Mouse (Mus musculus): ENCODE data around the gene Hacd2.

The Hacd2 gene

DNA sequence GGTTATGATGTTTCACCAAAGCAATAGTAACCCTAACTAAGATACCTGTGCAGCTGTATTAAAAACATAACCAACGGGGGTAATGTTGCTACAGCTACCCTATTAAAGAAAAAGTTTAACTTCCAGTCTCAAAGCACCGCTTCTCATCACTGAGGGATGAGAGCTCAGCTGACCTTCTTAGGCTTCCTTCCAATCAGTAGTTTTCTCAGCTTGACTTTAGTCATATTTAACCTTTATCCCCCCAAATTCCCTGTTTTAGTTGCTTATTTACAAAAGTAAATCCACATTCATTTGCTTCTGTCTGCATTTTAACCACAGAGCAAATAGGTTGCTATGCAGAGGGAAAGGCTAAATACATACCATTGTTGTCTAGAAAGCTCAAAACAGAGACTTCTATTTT lies 17.5 kb upstream of the Hacd2 start:
- intact Hi-C loops (cut with DNase I) = no loop called here

DNA sequence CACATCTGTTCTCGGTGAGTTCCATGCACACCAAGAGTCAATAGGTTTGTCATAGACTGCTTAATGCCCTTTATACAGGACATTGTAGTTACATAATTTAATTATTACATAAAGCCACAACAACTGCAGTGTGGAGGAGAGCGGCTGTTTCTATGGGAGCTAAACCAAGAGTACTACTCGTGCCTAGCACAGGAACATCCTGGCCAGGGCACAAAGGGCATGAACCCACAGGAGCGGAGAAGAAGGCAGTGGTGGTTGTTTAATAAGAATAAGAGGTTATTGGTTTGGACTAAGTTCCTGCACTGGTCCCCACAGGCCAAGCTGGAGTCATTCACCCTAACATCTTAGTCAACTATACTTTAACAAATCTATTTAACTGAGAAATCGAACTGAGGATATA lies 16.0 kb upstream of the Hacd2 start:
- intact Hi-C loops (cut with DNase I) = no loop called here

DNA sequence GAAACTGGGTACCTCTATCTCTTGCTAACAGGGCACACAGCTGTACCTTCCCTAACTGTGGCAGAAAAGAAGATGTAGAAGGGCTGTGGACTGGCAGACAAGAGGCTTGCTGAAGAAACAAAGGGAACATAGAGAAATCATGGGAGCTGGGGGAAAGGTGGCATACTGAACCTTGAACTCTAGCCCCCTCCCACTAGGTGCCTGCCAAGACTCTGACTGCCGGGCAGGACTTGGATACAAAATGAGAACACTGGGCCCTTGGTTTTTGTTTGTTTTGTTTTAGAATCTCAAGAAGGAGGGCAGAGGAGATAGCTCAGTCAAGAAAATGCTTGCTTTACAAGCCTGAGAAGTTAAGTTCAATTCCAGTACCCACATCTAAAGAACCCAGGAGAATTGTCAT lies 14.9 kb upstream of the Hacd2 start:
- intact Hi-C loops (cut with DNase I) = no loop called here

DNA sequence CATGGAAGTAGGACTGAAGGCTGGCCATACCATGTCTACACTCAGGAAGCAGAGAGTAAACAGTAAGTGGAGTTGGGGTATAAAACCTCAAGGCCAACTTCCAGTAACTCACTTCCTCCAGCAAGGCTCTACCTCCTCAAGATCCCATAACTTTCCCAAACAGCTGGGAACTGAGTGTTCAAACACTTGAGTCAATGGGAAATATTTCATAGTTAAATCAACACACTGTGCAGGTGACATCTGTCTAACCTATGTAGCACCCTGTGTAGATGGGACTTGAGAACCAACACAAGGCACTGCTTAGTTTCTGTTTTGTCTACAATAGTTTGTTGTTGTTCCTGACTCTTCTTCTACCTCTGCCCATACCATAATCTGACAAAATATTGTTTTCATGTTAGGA lies 13.8 kb upstream of the Hacd2 start:
- intact Hi-C loops (cut with DNase I) = no loop called here

DNA sequence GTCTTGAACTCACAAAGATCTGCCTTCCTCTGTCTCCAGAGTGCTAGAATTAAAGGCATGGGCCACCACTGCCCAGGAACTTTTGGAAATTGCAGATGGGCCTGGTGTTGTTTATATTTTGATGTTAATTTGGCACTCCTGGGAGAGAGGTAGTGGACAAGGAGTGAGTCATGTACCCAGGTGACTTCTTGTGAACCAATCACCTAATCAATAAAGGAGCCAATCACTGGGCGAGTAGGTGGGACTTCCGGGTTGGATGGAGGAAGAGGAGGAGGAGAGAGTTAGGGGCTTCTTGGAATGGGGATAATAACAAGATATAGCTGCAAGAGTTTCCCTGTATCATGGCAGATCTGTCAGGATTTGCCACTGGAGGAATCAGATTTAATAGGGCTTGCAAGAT lies 8.7 kb upstream of the Hacd2 start:
- intact Hi-C loops (cut with DNase I) = no loop called here

DNA sequence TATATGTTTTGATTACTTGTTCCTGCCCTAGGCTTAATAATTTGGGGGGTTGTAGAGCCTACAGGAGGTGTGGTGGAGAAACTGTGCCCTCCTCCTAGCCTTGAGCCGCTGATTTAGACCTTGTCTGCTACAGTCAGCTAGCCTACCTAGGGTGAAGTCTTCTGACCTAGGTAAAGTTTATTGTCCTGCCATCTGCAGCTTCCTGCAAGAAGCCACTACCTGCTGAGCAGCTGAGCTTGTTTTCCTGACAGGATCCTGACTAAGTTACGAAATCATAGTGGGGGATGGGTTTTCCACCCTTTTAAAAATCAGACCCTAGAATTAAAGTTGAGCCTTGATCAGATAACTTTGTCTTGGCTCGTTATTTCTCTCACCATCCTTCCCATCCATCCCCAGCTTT lies 5.7 kb upstream of the Hacd2 start:
- intact Hi-C loops (cut with DNase I) = no loop called here

DNA sequence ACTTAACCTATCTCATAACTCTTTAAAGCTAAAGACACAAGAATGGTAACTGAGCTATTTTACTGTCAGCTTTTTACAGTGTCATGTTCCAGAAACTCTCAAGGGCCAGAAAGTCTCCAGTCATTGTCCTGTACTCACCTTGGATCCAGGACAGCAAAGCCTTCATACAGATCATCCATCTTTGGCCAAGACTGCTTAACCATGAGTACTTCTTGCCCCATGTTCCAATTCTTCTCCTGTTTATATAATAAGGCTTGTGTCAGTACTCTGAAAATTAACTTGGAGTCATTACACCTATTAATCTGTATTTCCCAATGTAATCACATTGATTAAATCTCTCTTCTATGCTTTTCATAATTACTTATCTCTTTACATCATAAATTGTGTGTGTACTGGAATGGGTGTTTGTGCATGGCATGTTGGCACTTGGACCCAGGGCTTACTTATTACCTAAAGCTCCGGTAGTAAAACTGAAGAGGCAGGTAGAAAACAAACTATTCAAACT lies 3.7 kb upstream of the Hacd2 start:
- intact Hi-C loops (cut with DNase I) = no loop called here

DNA sequence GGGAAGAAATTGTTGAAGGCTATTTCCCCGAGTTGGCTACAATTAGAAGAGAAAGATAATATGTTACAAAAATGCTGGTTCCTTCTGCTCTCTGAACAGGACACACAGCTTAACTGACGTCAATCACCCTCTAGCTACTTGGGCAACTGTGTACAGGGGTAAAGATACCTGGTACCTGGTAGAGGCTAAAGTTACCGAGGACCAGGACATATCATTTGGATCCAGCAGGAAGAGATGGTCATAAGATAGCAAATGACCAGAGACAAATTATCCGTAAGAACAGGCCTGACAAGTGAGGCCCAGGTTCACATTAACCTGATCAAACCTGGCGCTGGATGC lies 356 bp upstream of the Hacd2 start:
- intact Hi-C loops (cut with DNase I) = no loop called here

DNA sequence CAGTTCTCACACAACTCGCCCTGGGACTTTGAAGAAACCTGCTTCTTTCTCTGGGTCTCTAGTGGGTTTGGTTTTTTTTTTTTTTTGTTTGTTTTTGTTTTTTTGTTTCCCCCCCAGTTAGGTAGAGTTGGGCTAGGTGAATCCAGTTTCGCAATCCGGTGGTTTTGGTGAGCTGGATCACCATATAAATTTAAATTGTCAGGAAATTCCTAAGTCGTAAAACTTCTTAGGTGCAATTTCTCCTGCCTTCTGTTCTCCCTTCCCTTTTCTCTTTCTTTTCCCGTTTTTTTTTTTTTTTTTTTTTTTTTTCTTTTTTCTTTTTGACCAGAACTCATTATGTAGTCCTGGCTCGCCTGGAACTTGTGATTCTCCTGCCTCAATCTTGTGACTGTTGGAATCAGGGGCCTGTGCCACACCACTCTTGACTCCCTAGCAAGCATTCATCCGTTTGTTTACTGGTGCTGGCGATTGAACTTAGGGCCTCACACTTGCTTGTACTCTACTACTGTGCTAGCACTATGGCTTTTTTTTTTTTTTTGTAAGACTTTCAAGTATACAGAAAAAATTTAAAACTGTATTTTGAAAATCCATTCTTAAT lies 1.0 kb downstream of the Hacd2 start:
- intact Hi-C loops (cut with DNase I) = no loop called here

DNA sequence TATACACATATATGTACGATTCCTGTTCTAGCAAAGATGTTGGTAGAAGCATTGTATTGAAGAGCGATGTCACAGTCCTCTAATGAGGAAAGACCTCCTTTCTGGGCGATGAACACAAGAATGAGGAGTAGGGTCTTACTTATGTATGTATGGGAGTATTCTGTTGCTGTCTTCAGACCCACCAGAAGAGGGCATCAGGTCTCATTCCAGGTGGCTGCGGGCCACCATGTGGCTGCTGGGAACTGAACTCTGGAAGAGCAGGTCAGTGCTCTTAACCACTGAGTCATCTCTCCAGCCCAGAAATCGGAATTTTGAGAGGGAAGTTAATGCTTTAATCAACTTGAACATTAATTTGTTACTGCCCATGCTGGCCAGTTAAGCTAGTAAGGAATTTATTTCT lies 2.1 kb downstream of the Hacd2 start:
- intact Hi-C loops (cut with DNase I) = no loop called here

DNA sequence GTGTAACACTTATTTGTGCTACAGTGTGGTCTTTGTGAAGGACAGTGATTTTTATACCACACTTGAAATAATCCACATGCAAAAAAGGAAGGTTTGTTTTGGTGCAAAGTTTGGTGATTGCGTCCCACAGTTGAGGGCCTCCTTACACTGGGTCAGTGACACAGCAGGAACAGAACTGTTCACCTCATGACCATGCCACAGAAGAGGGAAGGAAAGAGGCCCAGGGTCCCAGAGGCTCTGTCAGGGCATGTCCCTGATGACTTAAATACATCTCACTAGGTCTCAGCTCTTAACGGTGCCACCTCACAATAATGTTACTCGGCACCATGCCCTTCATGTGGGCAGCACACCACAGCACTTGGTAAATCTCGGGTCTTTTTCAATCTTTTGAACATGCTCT lies 3.1 kb downstream of the Hacd2 start:
- intact Hi-C loops (cut with DNase I) = no loop called here

DNA sequence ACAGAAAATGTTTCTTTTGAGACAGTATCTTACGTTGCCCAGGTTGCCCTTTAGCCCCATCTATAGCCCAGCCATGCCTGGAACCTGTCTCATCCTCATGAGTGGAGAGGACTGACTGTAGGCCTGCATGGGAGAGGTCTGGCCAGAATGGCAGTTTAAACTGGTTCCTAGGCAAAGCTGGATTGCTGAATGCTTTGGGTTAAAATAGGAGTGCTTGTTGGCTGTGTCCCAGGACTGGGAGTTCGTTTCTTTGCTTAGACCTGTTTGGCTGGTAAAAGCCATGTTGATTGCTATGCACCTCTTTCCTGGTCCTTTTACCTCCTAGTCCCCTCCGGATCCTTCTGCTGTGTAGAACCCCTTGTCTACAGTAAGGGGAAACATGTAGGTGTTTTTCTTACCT lies 11.0 kb downstream of the Hacd2 start:
- intact Hi-C loops (cut with DNase I) = no loop called here

DNA sequence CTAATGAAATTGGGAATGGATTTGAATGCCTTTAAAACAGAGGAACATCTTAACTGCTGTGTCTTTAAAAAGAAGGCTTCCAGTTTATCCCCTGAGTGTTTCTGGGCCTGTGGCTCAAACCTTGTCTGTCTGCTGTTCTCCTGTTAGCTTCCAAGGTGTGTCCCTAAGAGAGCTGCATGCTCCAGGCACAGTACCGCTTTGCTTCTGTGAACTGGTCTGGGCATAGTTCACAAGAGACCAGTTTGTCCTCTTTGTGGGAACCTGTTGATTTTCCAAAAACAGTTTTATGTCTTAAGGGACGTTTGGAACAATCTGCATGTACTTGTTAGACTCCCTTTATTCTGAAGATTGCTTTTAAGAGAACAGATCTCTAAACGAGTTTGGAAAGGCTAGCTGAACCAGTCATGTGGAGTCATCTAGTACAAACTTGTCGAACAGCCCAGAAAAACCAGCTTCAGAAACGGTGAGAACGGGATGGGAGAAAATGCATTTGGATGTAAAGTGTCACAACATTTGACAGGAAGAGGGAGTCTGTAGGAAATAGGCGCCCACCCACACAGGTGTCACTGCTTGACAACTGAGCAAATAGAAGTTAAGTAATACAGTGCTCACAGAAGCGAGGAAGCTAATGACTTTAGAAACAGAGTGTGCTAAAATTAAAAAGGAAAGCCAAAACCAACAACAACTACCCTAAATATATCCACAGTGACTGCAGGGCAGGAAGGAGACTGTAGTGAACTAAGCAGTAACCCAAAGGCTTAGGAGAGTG lies 11.8 kb downstream of the Hacd2 start:
- intact Hi-C loops (cut with DNase I) = no loop called here

DNA sequence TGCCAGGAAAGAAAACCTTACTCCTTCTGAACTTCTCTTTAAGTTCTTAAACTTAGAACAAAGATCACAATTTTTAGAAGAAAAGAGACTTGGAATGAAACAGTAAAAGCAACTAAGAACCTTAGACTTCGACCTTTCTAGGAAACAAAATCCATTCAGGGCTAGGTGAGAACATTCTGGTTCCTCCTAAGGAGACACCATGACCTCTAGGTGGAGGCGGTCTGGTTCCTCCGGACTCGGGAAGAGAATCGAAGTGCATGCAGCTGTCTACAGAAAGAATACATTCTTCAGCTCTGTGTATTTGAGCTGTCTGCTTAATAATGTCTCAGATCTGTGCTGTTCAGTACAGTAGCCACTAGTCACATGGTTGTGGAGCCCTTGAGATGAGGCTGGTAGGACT lies 12.7 kb downstream of the Hacd2 start:
- intact Hi-C loops (cut with DNase I) = no loop called here

DNA sequence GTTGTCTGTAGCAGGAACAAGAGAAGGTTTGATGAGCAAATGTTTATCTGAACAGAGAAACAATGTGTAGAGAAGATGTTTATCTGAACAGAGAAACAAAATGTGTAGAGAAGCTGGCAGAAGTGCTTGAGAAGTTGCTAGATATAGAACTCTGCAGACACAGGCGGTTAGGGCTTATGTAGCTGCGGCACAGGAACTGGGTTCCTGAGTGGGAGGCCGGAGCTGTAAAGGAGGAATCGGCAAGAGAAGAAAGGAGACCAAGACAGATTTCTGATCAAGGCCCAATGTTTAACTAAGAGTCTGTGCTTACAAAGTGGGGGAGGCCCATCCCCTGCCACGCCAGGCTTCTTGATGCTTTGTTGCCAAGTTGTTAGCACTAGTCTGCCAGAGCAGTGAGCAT lies 14.5 kb downstream of the Hacd2 start:
- intact Hi-C loops (cut with DNase I) = no loop called here

DNA sequence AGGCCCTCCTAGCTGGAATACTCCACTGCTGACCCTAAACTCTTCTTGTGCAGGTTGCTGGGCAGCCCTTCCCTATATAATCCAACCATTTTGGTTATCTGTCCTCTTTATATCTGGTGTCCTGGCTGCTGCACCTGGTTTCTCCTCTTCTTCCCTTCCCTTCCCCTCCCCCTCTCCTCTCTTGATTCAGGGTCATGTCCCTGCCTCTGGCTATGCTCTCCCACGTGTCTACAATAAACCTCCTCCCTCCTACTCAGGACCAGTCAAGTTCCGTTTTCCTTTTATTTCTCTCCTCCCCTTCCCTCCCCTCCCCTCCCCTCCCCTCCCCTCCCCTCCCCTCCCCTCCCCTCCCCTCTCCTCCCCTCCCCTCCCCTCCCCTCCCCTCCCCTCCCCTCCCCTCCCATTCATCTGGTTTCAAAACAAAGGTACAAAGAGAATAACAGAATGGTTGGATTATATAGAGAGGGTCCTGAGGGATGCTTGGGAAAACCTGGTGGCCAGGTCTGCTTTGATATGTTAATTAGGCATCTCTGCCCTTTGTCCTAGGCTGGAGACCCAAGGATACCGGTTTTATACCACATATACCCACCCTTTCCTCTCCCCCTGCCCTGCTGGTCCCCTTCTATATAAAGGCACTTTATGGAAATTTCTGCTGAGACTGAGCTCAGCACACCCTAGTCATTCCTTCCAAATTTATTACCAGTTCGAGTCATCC lies 16.3 kb downstream of the Hacd2 start:
- intact Hi-C loops (cut with DNase I) = no loop called here

DNA sequence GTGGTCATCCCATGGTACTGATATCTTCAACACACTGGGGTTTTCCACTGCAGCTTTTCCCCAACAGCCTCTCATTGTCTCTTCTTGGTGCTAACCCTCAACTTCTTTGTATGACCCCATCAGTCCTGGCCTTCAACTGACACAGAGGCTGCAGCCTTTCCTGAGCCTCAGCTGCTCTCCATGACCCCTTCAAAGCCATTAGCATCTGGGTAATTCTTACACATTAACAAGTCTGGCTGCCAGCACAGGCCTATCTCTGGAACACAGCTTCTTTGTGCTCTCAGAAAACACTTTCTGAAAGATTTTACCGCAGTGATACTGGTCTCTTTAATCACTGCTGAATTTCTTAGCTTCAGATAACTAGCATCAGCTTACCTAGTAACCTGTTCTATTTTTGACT lies 17.9 kb downstream of the Hacd2 start:
- intact Hi-C loops (cut with DNase I) = no loop called here

DNA sequence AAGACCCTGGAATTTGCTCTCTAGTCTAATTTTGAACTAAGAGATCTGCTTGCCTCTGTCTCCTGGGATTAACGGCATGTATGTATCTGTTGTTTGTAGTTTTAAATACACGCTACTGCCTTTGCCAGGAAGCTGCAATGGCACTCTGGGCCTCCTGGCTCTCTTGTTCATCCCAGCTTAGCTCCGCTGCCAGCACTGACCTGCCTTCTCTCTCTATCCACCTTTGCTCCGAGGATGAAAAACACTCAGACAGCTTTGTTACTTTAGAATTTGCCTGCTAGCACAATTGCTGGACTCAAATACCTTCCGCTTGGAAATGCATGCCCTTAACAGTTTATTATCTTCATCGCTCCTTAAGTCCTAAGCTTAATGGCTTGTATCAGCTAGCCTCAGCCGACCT lies 18.8 kb downstream of the Hacd2 start:
- intact Hi-C loops (cut with DNase I) = no loop called here

DNA sequence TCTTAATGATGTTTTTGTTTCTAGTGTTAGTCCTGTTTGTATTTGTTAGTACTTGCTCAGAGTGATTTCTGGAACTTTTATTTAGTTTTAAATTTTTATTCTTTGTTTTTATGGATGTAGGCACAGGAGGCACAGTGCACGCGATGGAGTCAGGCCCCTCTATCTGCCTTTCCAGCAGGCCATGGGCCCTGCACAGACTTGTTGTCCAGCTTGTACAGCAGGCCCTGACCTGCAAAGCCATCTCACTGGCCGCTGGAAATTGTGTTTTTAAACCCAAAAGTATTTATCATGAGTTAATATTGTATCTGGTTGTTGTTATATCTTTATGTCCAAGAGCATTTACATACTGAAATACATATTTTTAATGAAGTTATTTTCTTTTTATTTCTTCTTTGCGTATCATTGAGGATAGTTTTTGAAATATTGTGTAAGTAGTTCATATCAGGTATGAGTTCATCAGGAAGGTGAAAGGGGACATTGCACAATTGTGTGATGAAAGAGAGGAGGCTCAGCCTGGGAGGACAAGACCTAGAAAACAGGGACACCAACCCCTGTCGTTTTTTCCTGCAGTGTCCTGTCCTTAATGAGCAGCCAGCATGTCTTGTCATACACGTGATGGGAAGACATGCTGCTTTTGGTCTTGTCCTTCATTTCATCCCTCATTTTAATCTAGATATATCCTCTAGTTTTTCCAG lies 24.0 kb downstream of the Hacd2 start:
- intact Hi-C loops (cut with DNase I) = no loop called here

DNA sequence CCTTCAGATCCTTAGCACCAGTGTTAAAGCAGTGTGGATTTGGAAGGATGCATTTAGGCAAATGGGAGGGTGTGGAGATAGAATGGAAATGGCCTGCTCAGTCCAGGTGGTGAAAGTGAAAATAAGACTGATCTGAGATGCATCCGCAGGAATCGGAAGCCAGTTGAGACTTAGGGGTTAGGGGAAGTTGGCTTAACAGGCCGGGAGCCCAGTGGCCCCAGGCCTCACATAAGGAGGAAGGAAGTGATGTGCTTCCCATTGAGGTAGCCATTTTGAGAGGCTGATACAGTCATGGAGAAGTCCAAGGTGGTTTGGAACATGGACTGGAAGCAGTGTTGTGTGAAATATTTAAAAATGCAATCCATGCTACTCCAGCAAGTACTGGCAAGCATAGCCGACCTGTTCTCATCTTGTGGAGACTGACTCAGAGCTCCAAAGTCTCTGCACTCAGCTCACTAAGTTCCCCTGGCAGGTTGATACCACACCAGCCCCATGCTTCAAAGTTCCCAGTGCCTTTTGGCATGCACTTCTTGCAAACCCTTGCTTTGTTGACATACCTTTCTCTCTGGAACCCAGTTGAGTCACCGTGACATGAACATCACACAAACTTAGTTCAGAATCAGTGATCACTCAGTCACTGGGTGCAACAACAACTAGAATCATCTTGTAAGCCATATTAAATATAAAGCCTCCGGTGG lies 25.2 kb downstream of the Hacd2 start:
- intact Hi-C loops (cut with DNase I) = no loop called here

DNA sequence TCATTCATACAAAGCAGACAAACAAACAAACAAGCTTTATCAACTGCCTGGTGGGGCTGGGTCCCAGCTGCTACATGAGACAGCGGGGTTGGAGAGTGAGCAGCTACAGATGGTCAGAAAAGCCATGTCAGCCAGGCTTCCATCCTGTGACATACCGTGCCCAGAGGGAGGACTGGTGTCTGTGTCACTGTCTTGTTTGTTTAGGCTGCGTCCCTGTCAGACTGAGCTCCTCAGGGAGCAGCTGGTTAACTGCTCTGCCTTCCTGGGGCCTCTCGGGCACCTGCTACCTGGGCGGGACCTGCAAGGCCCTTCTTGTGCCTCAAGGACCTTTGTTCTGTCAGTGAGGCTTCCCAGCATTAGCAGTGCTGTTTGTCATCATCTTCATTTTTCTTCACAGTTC lies 28.8 kb downstream of the Hacd2 start:
- intact Hi-C loops (cut with DNase I) = no loop called here

DNA sequence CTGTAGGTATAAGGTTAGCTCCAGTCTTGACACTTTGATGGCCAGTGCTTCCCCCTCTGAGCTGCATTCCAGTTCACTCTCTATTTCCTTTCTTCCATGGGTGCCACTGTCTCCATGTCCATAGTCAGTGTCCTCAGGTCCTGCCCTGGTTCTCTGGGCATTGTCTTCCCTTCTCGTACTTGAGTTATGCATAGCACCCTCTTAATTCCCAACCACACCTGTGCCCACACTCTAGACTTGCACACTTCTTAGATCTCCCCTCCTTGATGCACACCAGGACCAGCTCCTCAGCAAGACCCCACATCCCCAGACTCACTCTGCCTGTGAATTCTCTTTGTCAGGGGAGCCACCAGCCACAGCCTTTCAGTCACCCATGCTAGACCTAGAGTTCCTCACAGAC lies 30.0 kb downstream of the Hacd2 start:
- intact Hi-C loops (cut with DNase I) = no loop called here

Measured in adrenal gland (tissue).